Mouse (Mus musculus) G1E (cell line): Measurements from ENCODE around the gene Gm38394.

ENCODE experiments used
- CTCF ChIP-seq: IDR thresholded peaks from 2 replicates; pipeline ENCODE4 v1.5.1; 2012; ENCODE audit warnings: low read depth, low read length, inconsistent platforms, mixed read lengths
- GATA1 ChIP-seq: IDR thresholded peaks from 2 replicates; pipeline ENCODE4 v1.6.1; 2012; ENCODE audit warnings: borderline replicate concordance, low read length, inconsistent platforms, mixed read lengths

DNA sequence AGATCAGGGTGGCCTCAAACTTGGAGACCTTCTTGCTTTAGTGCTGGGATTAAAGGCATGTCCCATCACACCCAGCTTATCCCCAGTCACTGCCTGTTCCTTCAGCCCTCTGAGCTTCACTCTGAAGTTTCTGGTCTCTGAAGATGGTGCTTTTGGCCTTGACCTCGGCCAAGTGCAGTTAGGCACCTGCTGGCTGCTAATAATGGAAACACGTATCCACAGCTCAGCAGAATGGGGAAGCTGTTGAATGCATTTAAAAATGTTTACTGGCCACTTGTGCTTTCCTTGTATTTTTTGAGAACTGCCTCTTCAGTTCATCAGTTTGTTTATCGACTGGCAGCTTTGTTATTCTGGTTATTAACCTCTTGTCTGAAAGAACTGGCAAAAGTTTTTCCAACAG, 10.7 kb upstream of the Gm38394 start:
- no peak for TF ChIP-seq CTCF
- no peak for TF ChIP-seq GATA1
